Mouse (Mus musculus) spleen, adult 2 months (tissue): ENCODE measurements around the gene Zcchc7. TPM values are rescaled to one million over a fixed set of nuclear protein-coding genes. Genes with fewer than 3 reads are reported as not detected.
A peak's percentile ranks its signal among the peaks of the same experiment; 100 is the strongest.

Experiments used
- DNase-seq, 2 experiments: peaks; one replicate each; pipeline versions ENCODE4 v3.0.0 to v3.0.0-alpha.2; 2012 to 2021; ENCODE audit warnings: low spot score in 2 of 2, low read depth in 1 of 2
- H3K27ac ChIP-seq: fragments of 200-500 bp; 2 replicates; pipeline ENCODE4 v1.5.1; 2012; ENCODE audit warnings: low read length, inconsistent platforms; ENCODE audit not compliant: insufficient read depth
- H3K27me3 ChIP-seq: fragments of 200-500 bp; 2 replicates; pipeline ENCODE4 v1.6.1; 2012; ENCODE audit warnings: mild to moderate bottlenecking, moderate library complexity, low read length, inconsistent platforms; ENCODE audit not compliant: control insufficient read depth, insufficient read depth
- H3K36me3 ChIP-seq: fragments of 200-500 bp; 2 replicates; pipeline ENCODE4 v1.6.1; 2012; ENCODE audit warnings: mild to moderate bottlenecking, low read length, inconsistent platforms; ENCODE audit not compliant: control insufficient read depth, insufficient read depth
- H3K4me1 ChIP-seq: fragments of 200-500 bp; 2 replicates; pipeline ENCODE4 v1.6.1; 2011; ENCODE audit warnings: inconsistent platforms; ENCODE audit not compliant: control insufficient read depth, insufficient read depth, insufficient read length
- H3K4me3 ChIP-seq: fragments of 200-500 bp; 2 replicates; pipeline ENCODE4 v1.5.1; 2011; ENCODE audit warnings: mild to moderate bottlenecking, inconsistent platforms; ENCODE audit not compliant: insufficient read depth, insufficient read length; ENCODE audit errors: extremely low read depth
- CTCF ChIP-seq: fragments of 200-500 bp; IDR thresholded peaks from 2 replicates; pipeline ENCODE4 v1.5.1; 2011; ENCODE audit warnings: mild to moderate bottlenecking, inconsistent platforms; ENCODE audit not compliant: insufficient read depth, insufficient read length, insufficient replicate concordance; ENCODE audit errors: extremely low read depth
- POLR2A ChIP-seq: fragments of 200-500 bp; IDR thresholded peaks from 2 replicates; pipeline ENCODE4 v1.6.1; 2011; ENCODE audit warnings: low read depth, low read length, inconsistent platforms
- WGBS: fragments of 180-500 bp; shearing (Covaris S2); methylation state at CpG from one replicate; pipeline ENCODE4 v1.1.7; 2018; 5-methylcytosine and 5-hydroxymethylcytosine counted together
- polyA plus RNA-seq: library from polyadenylated mRNA; depleted of rRNA; stranded (reverse); fragments of >200 nt; gene quantifications from 2 replicates; pipeline ENCODE4 v1.2.3, GENCODE M21; 2012

Zcchc7 gene
- polyA plus RNA-seq, 1 experiment = 13.3 TPM

- DNase-seq = peak; percentile 58 to 67
- peak; percentile 47; the same call in 1 of the 2 replicates for TF ChIP-seq CTCF
- no peak for TF ChIP-seq POLR2A
- no peaks in the 10 kb centered on the region for H3K36me3 ChIP-seq
- WGBS = 9% methylated on average over 10 of the region's 10 CpGs
- no peaks in the 10 kb centered on the region for H3K27me3 ChIP-seq
- H3K4me3 ChIP-seq = no peak overlapping the region
- H3K27ac ChIP-seq = peak overlapping the region; percentile 87
- peaks cover 41% of the 10 kb centered on the region; the same call in 1 of the 2 replicates for H3K4me1 ChIP-seq
Observed at GRCm38 (mm10) chr4:44970612-44971110, 215.0 kb downstream of the Zcchc7 start.

GRCm38 (mm10) chr4:44973450-44973849, 217.8 kb downstream of the Zcchc7 start:
- no peak overlapping the region for H3K4me3 ChIP-seq
- H3K4me1 ChIP-seq = peaks cover 25% of the 10 kb centered on the region; the same call in 1 of the 2 replicates
- 11% methylated on average over 9 of the region's 9 CpGs for WGBS
- H3K27me3 ChIP-seq = no peaks in the 10 kb centered on the region
- H3K27ac ChIP-seq = no peak overlapping the region
- no peaks in the 10 kb centered on the region for H3K36me3 ChIP-seq
- peak; percentile 73 to 86 for DNase-seq
- no peak for TF ChIP-seq POLR2A
- peak; percentile 96 for TF ChIP-seq CTCF

- no peaks in the 10 kb centered on the region for H3K36me3 ChIP-seq
- no peak for DNase-seq
- H3K27ac ChIP-seq = no peak overlapping the region
- peaks cover 21% of the 10 kb centered on the region; the same call in 1 of the 2 replicates for H3K4me1 ChIP-seq
- H3K4me3 ChIP-seq = no peak overlapping the region
- 43% methylated on average over 14 of the region's 14 CpGs for WGBS
- TF ChIP-seq CTCF (no peak), POLR2A (no peak)
- H3K27me3 ChIP-seq = no peaks in the 10 kb centered on the region
Observed at GRCm38 (mm10) chr4:44973871-44974270, 218.2 kb downstream of the Zcchc7 start.

DNA sequence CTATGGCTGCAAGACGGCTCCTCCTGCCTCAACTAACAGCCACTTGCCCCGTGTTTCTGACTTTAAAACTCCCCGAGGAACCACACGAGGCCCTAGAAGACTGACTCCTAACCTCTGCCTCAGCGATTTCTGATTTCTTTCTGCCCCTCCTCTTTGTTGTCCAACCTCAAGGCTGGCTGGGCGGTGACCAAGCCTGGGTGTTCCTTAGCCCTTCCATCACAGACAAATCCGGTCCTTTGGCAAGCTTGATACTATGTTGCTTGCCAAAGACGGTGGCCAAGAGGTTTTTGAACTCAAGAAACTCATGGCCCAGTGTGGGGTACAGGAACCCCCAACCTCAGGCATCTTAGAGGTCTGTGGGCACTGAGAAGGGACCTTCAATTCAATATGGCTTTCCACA, 218.7 kb downstream of the Zcchc7 start:
- no peak for DNase-seq
- Histone ChIP-seq H3K36me3 (no peaks in the 10 kb centered on the region), H3K27me3 (no peaks in the 10 kb centered on the region), H3K4me3 (no peak overlapping the region), H3K27ac (no peak overlapping the region), H3K4me1 (peaks cover 16% of the 10 kb centered on the region; the same call in 1 of the 2 replicates)
- TF ChIP-seq CTCF (no peak), POLR2A (no peak)
- 83% methylated on average over 8 of the region's 8 CpGs for WGBS

- no peak for TF ChIP-seq CTCF
- TF ChIP-seq POLR2A = no peak
- Histone ChIP-seq H3K27ac (no peak overlapping the region), H3K4me1 (peaks cover 8% of the 10 kb centered on the region; the same call in 1 of the 2 replicates), H3K36me3 (no peaks in the 10 kb centered on the region), H3K27me3 (no peaks in the 10 kb centered on the region), H3K4me3 (no peak overlapping the region)
- no peak for DNase-seq
- WGBS = 87% methylated on average over 6 of the region's 6 CpGs
Observed at GRCm38 (mm10) chr4:44976026-44976615, 220.4 kb downstream of the Zcchc7 start.

DNA sequence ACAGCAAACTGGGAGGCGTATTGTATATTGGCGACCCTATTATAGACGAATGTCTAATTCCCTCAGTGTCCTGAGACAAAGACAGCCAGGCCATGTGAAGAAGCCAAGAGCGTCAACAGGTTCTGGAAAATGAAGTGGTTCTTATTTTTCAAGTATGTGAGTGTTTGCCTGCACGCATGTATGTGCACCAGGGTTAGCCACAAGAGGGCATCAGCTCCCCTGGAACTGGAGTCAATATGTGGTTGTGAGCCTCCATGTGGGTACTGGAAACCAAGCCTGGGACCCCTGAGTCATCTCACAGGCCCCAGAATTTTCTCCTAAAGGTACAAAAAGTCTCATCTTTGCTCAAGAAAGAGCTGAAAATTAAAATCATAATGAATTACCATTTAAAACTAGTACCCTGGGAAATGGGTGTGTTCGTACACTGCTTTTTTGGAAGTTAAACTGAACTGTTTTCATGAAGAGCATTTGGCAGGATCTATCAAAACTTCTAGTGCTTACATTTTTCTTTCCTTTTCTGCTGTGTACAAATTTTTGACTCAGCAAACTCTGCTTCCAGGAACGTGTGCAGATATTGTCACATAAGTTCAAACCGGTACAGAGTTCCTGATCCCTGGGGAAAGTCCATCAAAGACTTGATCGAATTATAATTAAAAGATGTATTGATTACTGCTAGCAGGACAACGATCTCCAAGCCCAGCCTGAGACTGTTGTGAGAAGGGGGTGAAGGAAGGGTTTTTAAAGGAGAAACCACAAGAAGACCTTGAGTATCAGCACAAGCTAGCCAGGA, 221.4 kb downstream of the Zcchc7 start:
- DNase-seq = no peak
- Histone ChIP-seq H3K4me3 (no peak overlapping the region), H3K4me1 (peaks cover 12% of the 10 kb centered on the region), H3K27ac (no peak overlapping the region), H3K27me3 (no peaks in the 10 kb centered on the region), H3K36me3 (no peaks in the 10 kb centered on the region)
- WGBS = 90% methylated on average over 10 of the region's 10 CpGs
- no peak for TF ChIP-seq CTCF
- no peak for TF ChIP-seq POLR2A
